Mouse (Mus musculus) limb, embryonic 15.5 days (tissue): ENCODE data around the gene Unc13d. TPM values are rescaled to one million over a fixed set of nuclear protein-coding genes. Genes with fewer than 3 reads are reported as not detected.
"Not testable (repeated sequence)": the region's sequence is repeated elsewhere in the genome, so short reads cannot be mapped to it uniquely, and the experiment has no call there.

Experiments used
- ATAC-seq: fragments of 200-750 bp; cut with Nextera tagmentation; 2 replicates; pipeline ENCODE4 v1.8.0; 2017; ENCODE audit warnings: low read depth, moderate TSS enrichment; ENCODE audit not compliant: insufficient number of reproducible peaks, low FRiP score, low TSS enrichment
- H3K27ac ChIP-seq: fragments of 300-500 bp; sonication (generic); 2 replicates; pipeline ENCODE4 v1.5.1; 2015; ENCODE audit warnings: moderate library complexity, mild to moderate bottlenecking, inconsistent platforms
- H3K27me3 ChIP-seq: fragments of 300-500 bp; sonication (generic); 2 replicates; pipeline ENCODE4 v1.6.1; 2015; ENCODE audit warnings: inconsistent platforms
- H3K36me3 ChIP-seq: fragments of 300-500 bp; sonication (generic); 2 replicates; pipeline ENCODE4 v1.6.1; 2015; ENCODE audit warnings: inconsistent platforms
- H3K4me1 ChIP-seq: fragments of 300-500 bp; sonication (generic); 2 replicates; pipeline ENCODE4 v1.6.1; 2015; ENCODE audit warnings: inconsistent platforms
- H3K4me2 ChIP-seq: fragments of 300-500 bp; sonication (generic); 2 replicates; pipeline ENCODE4 v1.6.1; 2015; ENCODE audit warnings: mild to moderate bottlenecking, inconsistent platforms
- H3K4me3 ChIP-seq: fragments of 300-500 bp; sonication (generic); 2 replicates; pipeline ENCODE4 v1.5.1; 2015; ENCODE audit warnings: mild to moderate bottlenecking, inconsistent platforms
- H3K9ac ChIP-seq: fragments of 300-500 bp; sonication (generic); 2 replicates; pipeline ENCODE4 v1.6.1; 2015; ENCODE audit warnings: inconsistent platforms
- H3K9me3 ChIP-seq: fragments of 300-500 bp; sonication (generic); 2 replicates; pipeline ENCODE4 v1.6.1; 2016; ENCODE audit warnings: inconsistent platforms
- WGBS: fragments of 180-500 bp; shearing (Covaris S2); methylation state at CpG from one replicate; pipeline ENCODE4 v1.1.7; 2015; 5-methylcytosine and 5-hydroxymethylcytosine counted together
- polyA plus RNA-seq: library from polyadenylated mRNA; unstranded; fragments of >200 nt; fragmentation: Nextera tagmentation; extraction: Ambion mirVana; gene quantifications from 2 replicates; pipeline ENCODE4 v1.2.1, GENCODE M21; 2015

Gene Unc13d
- polyA plus RNA-seq, 1 experiment from 2014 or later, result 8.8 TPM

DNA sequence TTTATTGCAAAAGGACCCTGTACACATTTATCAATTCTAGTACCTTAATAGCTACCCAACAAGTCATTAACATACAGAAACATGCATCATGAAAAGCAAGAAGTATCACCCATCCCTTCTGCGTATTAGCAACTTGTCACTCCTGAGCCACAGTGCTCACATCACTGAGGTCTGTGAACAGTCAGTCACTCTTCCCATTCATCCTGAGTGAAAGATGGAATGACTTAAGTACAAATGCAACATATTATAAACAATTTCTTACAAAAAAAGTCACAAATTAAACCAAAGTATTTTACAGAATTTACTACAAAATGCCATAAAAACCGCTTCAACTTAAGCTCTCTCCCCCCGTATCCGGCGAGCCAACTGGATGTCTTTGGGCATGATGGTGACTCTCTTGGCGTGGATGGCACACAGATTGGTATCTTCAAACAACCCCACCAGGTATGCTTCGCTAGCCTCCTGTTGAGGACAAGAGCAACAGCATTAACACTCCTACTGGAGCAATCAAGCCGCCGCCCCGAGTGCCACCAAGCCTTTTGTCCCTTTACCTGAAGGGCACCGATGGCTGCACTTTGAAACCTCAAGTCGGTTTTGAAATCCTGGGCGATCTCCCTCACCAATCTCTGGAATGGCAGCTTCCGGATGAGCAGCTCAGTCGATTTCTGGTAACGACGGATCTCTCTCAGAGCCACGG lies 54.5 kb downstream of the Unc13d start:
- Histone ChIP-seq H3K27ac (peak overlapping the region; percentile 100), H3K4me2 (peak overlapping the region; percentile 44), H3K9ac (peak overlapping the region; percentile 99), H3K4me3 (peak overlapping the region; percentile 85), H3K36me3 (peaks cover 13% of the 10 kb centered on the region)
- H3K9me3 ChIP-seq, H3K27me3 ChIP-seq, H3K4me1 ChIP-seq, ATAC-seq: not testable (repeated sequence)
- 3% methylated on average over 18 of the region's 18 CpGs for WGBS

DNA sequence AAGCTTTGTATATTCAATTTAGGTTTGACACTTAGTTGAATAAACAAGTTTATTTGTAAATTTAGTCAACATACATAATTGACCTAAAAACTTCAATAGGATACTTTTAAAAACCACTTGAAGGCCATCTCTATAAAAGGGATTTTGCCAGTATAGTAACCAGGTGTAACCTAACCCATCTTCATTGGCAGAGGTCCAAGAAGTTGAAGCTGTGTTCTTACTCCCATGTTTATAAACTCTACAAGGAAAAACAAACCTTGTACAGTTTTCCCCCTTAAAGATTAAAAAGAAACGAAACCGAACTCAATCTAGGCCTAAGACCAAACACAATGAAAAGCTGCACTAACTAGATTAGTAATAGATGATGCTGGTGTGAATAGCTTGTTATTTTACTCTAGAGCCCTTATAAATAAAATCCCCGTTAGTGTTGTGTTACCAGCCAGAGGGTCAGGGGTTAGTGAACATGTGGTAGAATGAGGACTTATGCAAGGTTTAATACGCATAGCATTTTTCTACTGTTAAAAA lies 55.4 kb downstream of the Unc13d start:
- H3K4me2 ChIP-seq, result peak overlapping the region; percentile 49
- no peaks in the 10 kb centered on the region for H3K9me3 ChIP-seq
- H3K27ac ChIP-seq, result no peak overlapping the region
- peak overlapping the region; percentile 35 for H3K4me3 ChIP-seq
- H3K27me3 ChIP-seq, result no peaks in the 10 kb centered on the region
- peaks cover 13% of the 10 kb centered on the region for H3K36me3 ChIP-seq
- H3K4me1 ChIP-seq, result no peaks in the 10 kb centered on the region
- 46% methylated on average over 4 of the region's 4 CpGs for WGBS
- no peak overlapping the region for H3K9ac ChIP-seq
- no peak for ATAC-seq

DNA sequence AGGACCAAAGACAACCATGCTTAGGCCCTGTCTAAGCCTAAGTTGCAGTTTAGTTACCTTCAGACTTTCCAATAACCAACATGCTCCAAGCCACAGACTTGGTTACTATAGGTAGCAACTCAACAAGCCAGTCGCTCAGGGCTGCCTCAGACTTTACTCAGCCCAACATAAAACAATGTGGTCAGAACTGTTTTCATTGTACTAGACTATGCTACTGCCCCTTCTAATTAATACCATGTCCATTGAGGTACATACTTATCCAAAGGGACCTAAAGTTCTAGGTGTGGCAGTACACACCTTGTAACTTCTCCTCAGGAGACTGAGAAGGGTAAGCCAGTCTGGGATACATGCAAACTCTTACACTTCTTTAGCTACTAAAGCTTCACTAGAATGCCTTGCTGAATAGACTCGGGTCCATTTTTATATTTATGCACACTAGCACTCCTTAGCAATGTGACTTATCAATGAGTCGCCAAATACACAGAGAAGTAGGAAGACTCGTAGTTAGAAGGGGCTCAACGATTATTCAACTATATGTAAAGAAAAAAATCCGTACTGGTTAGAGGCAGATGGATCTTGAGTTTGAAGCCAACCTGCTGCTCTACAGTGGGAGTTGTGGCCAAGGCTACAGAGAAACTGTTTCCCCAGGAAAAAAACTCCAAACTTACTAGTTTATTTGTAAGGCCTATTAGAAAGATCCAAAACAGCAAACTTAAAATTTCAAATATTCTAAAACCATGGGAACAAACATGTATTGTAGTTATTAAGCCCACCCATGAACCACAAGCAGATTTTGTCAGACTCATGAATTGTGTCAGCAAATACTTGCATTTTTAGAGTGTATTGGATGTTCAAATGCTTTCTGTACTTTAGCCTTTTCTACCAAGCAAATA lies 56.2 kb downstream of the Unc13d start:
- H3K36me3 ChIP-seq, result peaks cover 13% of the 10 kb centered on the region
- peak overlapping the region; percentile 50 for H3K27ac ChIP-seq
- H3K27me3 ChIP-seq, result no peaks in the 10 kb centered on the region
- no peak overlapping the region for H3K9ac ChIP-seq
- H3K9me3 ChIP-seq, result no peaks in the 10 kb centered on the region
- no peak for ATAC-seq
- 0 out of 2 replicates have a peak overlapping the region, but pooled peaks have one; percentile 7 for H3K4me3 ChIP-seq
- WGBS, result 79% methylated on average over 6 of the region's 6 CpGs
- H3K4me2 ChIP-seq, result peak overlapping the region; percentile 49; the same call in 1 of the 2 replicates
- H3K4me1 ChIP-seq, result no peaks in the 10 kb centered on the region

DNA sequence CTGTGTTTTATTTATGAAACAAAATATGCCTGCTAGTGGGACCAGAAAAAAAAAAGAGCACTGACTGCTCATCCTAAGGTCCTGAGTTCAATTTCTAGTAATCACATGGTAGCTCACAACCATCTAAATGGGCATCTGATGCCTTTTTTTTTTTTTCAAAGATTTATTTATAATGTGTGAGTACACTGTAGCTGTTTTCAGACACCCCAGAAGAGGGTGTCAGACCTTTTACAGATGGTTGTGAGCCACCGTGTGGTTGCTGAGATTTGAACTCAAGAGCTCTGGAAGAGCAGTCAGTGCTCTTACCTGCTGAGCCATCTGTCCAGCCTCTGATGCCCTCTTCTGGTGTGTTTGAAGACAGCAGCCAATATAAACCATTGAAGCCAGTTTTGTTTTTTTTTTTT lies 57.2 kb downstream of the Unc13d start:
- H3K4me2 ChIP-seq, result no peak overlapping the region

DNA sequence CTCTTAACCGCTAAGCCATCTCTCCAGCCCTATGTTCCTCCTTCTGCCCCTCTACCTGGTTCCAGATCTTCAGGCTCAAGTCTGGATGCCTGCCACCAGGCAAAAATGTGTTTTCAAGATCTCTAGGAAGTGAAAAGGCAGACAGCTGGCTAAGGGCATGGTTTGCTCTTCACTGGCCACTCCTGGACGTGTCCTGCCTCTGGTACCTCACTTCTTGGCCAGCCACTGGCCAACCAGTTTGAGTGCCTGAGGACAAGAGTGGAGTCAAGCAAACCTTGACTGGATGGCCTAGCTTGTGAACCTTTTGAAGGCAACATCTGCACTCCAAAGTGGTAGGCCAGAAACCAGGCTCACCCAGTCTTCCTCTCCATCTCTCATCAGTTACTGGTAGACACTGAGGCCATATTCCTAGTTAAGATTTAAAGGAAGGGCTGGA lies 57.8 kb downstream of the Unc13d start:
- 74% methylated on average over 2 of the region's 2 CpGs for WGBS
- no peak for ATAC-seq
- no peak overlapping the region for H3K9ac ChIP-seq
- H3K4me2 ChIP-seq, result no peak overlapping the region
- H3K4me1 ChIP-seq, result no peaks in the 10 kb centered on the region
- no peak overlapping the region for H3K4me3 ChIP-seq
- peaks cover 13% of the 10 kb centered on the region for H3K36me3 ChIP-seq
- H3K27me3 ChIP-seq, result no peaks in the 10 kb centered on the region
- no peaks in the 10 kb centered on the region for H3K9me3 ChIP-seq
- H3K27ac ChIP-seq, result peak overlapping the region; percentile 55; the same call in 1 of the 2 replicates

More for the DNA sequence above, 57.2 kb downstream of the Unc13d start:
- H3K9ac ChIP-seq, result no peak overlapping the region
- H3K27me3 ChIP-seq, result no peaks in the 10 kb centered on the region
- H3K4me1 ChIP-seq, result no peaks in the 10 kb centered on the region
- H3K9me3 ChIP-seq, result no peaks in the 10 kb centered on the region
- H3K27ac ChIP-seq, result no peak overlapping the region
- WGBS, result 32% methylated on average over 1 of the region's 1 CpGs
- ATAC-seq, result no peak
- no peak overlapping the region for H3K4me3 ChIP-seq
- peaks cover 13% of the 10 kb centered on the region for H3K36me3 ChIP-seq

DNA sequence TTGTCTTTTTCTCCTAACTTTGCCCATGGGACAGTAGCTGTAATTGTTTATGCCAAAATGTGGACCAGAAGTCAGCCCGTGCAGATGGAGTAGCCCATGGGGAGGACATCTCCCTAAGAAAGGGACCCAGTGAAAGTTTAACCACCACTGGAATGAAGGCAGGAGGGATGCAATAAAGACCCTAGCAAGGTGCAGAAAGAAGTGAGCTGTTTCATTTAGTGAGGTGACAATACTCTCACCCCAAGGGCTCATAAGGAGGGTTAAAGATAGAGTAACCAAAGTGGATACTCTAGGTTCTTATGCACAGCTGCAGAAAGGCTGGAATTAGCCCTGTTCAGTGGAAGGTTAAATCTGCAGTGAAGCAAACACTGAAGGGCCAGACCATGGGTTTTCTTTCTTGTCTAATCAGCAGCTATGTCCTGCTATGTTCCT lies 58.4 kb downstream of the Unc13d start:
- WGBS, result 52% methylated on average over 1 of the region's 1 CpGs
- no peak for ATAC-seq

DNA sequence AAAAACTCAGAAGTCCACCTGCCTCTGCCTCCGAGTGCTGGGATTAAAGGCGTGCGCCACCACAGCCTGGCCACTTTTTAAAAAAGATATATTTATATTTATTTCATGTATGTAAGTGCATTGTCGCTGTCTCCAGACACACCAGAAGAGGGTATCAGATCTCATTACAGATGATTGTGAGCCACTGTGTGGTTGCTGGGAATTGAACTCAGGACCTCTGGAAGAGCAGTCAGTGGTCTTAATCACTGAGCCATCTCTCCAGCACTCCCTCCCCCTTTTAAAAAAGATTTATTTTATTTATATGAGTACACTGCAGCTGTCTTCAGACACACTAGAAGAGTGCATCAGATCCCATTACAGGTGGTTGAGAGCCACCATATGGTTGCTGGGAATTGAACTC lies 58.9 kb downstream of the Unc13d start:
- not testable (repeated sequence) for H3K4me1 ChIP-seq, ATAC-seq, H3K27me3 ChIP-seq, H3K27ac ChIP-seq, H3K4me3 ChIP-seq, H3K9ac ChIP-seq, H3K4me2 ChIP-seq, H3K9me3 ChIP-seq
- 88% methylated on average over 4 of the region's 4 CpGs for WGBS
- peaks cover 13% of the 10 kb centered on the region for H3K36me3 ChIP-seq

More for the DNA sequence above, 58.4 kb downstream of the Unc13d start:
- Histone ChIP-seq H3K9ac (no peak overlapping the region), H3K9me3 (no peaks in the 10 kb centered on the region), H3K27me3 (no peaks in the 10 kb centered on the region), H3K27ac (no peak overlapping the region), H3K4me2 (no peak overlapping the region), H3K36me3 (peaks cover 13% of the 10 kb centered on the region), H3K4me1 (no peaks in the 10 kb centered on the region), H3K4me3 (no peak overlapping the region)

DNA sequence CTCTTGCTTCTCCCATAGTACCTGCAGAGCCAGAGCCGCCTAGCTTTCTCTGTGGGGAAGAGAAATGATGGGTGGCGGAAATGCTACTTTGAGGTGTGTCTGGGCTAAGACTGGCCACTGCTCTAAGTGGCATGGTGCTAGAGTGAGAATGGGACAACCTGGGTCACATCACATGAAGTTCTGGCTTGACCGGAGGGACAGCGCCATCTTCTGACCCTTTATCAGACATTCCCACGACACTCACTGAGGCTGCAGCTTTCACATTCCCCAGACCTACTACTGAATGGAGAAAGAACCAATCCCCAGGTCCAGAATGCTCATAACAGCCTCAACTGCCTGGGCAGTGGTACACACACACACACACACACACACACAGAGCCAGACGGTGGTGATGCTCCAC lies 59.7 kb downstream of the Unc13d start:
- WGBS, result 25% methylated on average over 6 of the region's 6 CpGs
- H3K36me3 ChIP-seq, result peaks cover 13% of the 10 kb centered on the region
- no peak overlapping the region for H3K27ac ChIP-seq
- no peak overlapping the region for H3K4me2 ChIP-seq
- no peak overlapping the region for H3K9ac ChIP-seq
- H3K4me3 ChIP-seq, result no peak overlapping the region
- no peaks in the 10 kb centered on the region for H3K9me3 ChIP-seq
- no peaks in the 10 kb centered on the region for H3K27me3 ChIP-seq
- H3K4me1 ChIP-seq, result peaks cover 1% of the 10 kb centered on the region
- no peak for ATAC-seq

DNA sequence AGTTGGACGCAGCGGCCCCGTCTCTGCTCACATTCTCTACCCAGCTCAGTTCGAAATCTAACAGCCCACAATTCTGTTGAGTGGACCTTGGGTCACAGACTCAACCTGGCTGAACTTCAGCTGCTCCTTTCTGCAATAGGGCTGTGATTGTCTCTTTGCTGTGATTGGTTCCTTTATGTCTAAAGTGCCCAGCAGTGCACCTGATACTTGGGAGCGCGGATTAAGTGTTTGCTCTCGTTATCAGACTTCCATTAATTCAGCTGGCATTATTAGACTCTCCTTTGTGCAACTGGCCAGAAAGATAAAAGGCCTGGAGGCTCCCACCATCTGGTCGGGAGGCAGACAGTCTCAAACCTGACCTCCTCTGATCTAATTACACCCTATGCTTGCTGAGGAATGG lies 62.9 kb downstream of the Unc13d start:
- peaks cover 21% of the 10 kb centered on the region for H3K4me1 ChIP-seq
- no peaks in the 10 kb centered on the region for H3K27me3 ChIP-seq
- H3K4me2 ChIP-seq, result no peak overlapping the region
- no peak for ATAC-seq
- no peak overlapping the region for H3K27ac ChIP-seq
- H3K9me3 ChIP-seq, result no peaks in the 10 kb centered on the region
- H3K4me3 ChIP-seq, result no peak overlapping the region
- peaks cover 12% of the 10 kb centered on the region for H3K36me3 ChIP-seq
- H3K9ac ChIP-seq, result no peak overlapping the region
- 60% methylated on average over 8 of the region's 8 CpGs for whole genome bisulfite sequencing

DNA sequence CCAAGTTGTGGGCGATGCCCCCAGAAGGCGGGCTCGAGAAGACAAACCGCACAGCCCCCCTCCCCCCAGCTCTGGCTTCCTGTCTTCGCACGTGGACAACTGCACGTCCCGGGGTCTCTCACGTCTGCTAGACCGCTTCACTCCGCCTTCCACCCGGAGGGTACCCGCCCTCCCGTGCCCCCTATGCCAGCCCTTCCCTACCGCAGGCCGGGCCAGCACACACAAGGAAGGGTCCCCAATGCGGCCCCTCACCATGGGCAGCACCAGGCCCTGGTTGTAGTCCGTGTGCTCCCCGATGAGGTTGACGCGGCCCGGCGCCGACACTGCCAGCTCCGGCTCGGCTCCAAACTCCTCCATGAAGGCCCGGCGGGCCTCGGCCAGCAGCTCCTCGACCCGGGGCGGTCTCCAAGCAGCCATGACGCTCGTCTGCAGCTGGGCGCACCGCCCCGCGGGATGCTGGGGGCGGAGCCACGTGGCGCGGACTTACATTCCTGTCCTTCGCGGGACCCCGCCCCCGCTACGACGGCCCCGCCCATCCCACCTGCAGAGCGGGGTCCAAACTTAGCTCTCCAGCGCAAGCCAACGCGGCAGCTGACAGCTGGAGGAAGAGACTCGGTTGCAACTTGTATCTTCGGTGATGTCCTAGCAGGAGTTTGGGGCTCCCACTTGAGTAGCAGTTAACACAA lies 65.4 kb downstream of the Unc13d start, which contains the start of gene Galk1:
TSS of gene Galk1 (minus strand) at position 458 of the 686 bp plus-strand sequence.
- WGBS, result under 1% methylated on average over 55 of the region's 55 CpGs
- H3K9me3 ChIP-seq, result no peaks in the 10 kb centered on the region
- H3K4me3 ChIP-seq, result peak within 1 kb of the TSS; percentile 70
- peak within 1 kb of the TSS; percentile 78 for H3K4me2 ChIP-seq
- peaks cover 35% of the 10 kb centered on the region for H3K36me3 ChIP-seq
- H3K27ac ChIP-seq, result peak within 1 kb of the TSS; percentile 98
- peak within 1 kb of the TSS; percentile 76 for H3K9ac ChIP-seq
- peaks cover 26% of the 10 kb centered on the region for H3K4me1 ChIP-seq
- peak; percentile 91 for ATAC-seq
- no peaks in the 10 kb centered on the region for H3K27me3 ChIP-seq
